Mouse (Mus musculus) heart, postnatal 0 days (tissue): ENCODE measurements around the gene Ccdc134.

Source experiments
- CTCF ChIP-seq: IDR thresholded peaks from 2 replicates; pipeline ENCODE4 v1.5.1; 2016; ENCODE audit warnings: antibody characterized with exemption, control low read depth, low read depth
- EP300 ChIP-seq: IDR thresholded peaks from 2 replicates; pipeline ENCODE4 v1.6.1; 2016; ENCODE audit warnings: antibody characterized with exemption, low read depth

DNA sequence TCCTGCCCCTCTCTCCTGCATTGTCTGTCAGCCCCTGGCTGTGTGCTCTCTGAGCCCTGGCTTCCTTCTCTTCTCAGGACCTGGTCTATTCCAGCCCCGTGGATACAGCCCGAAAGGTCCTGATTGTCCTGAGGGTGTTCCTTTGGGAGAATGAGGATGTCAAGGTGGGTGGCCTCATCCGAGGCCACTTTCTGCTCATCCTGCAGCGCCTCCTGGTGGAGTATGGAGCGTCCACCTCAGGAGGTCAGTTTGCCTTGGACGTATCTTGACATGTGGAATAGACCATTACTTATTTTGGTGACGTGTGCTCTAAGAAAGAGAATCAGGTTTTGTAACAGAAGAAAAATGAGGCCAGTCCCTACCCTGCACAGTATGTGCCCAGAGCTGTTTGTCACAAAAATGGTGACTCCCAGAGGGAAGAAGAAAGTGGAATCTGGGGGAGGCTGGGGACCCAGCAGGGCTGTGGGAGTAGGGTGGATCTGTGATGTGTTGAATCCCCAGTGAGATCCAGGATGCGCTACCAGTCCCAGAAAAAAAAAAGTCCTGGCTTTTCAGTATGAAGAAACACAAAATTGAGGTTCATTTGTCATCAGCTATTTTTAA is 20.7 kb upstream of the Ccdc134 start:
- peak; percentile 68 for TF ChIP-seq CTCF
- TF ChIP-seq EP300 = no peak
